Mouse (Mus musculus): ENCODE measurements at regions not wholly inside any gene's neighbourhood (a gene's known extent, or its start where the extent isn't known, plus 50 kb on each side); places are given as distances from the start of the nearest gene placed in this dataset.

DNA sequence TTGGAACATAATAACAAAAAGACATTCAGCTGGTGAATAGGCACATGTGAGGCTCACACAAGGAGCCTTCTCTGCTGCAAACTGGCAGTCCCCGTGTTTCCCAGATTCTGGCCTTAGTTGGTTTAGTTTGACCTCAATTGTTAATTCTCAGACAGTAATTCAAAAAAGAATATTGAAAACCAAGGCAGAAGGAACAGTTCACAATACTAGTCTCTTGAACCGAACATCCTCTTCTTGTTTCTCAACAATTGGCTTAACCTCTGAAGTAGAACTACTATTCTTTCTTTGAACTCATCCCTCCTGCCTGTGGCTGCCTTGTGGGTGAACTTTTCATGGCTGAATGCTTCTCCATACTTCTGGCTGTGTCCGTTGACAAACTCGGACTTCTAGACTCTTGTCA lies 110.4 kb upstream of the Neil3 start:
- DNase-seq (ENCODE audit: low spot score): no peak

GRCm38 (mm10) chr8:53769211-53769610 lies 130.3 kb upstream of the Neil3 start:
- no peak for DNase-seq (ENCODE audit: low spot score)

GRCm38 (mm10) chr8:53775511-53775910 lies 136.6 kb upstream of the Neil3 start:
- DNase-seq (ENCODE audit: low spot score): no peak

DNA sequence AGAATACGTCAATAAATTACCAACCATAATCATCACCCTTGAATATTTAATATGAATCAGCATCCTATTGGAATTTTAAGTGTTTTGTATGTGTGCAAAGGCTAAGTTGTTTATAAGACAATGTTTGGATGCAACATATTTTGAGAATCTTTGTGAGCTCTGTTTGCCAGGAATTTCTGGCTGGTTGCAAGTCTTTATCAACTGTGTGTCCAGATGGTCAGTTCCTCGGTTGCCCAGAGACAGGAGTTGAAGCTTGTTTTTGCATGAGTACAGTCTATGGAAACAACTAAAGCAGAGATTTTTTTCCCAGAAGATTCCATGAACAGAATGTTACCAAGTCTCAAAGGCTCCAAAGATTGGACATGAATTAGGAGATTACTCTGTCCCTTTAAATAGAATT lies 142.0 kb upstream of the Neil3 start:
- no peak for DNase-seq (ENCODE audit: low spot score)

DNA sequence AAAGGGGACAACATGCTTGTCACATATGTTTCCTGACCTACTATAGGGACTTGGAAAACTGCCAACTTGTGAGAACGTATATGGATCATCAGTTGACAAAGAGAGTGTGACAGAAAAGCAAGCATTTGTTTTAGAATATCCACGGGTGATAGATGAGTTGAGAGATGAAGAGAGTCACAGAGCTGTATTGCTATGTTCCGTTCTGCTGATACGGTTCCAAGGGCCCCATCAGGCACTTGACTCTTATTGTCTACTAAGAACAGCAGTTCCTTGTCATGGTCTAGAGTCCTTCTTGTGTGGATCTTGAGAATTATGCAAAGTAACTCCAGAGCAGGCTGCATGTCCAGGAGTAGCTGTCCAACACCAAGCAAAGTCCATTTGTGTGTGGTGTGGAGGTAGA lies 143.0 kb upstream of the Neil3 start:
- DNase-seq (ENCODE audit: low spot score): no peak

DNA sequence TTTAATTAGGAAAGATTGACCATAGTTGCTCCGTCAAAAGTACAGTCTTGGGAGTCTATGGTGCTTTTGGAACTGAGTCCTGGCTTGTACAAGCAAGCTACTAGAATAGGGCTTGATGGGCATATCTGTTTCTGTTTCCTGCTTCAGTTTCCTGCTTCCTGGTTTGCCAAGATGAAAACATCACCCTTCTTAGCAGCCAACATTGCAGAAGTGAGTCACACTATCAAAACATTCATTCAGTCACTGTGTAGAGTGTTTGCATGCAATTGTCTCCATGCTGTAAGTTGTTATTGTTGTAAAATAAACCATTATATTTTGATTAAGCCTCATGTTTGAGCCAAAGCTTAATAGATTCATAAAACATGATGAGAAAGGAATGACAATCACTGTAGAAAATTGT lies 149.3 kb upstream of the Neil3 start:
- no peak for DNase-seq (ENCODE audit: low spot score)

GRCm38 (mm10) chr8:53821148-53821547 lies 182.3 kb upstream of the Neil3 start:
- DNase-seq (ENCODE audit: low spot score): no peak

DNA sequence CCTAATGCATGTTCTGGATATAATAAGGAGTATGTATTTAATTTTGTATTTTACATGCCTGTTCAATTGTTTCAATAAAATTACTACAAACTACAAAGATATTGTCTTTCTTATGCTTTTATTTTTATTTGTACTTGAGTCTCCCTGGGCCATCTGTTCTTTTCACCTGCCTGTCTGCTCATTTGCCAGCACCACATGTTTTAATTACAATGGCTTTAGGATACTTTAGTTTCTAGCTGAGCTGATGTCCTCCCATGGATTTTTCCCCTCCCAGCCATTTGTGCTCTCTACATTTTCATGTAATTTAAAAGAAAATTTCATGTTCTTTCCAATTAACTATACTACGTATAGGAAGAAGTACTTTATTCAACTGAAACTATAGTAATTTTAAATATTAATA lies 188.5 kb upstream of the Neil3 start:
- DNase-seq (ENCODE audit: low spot score): no peak

DNA sequence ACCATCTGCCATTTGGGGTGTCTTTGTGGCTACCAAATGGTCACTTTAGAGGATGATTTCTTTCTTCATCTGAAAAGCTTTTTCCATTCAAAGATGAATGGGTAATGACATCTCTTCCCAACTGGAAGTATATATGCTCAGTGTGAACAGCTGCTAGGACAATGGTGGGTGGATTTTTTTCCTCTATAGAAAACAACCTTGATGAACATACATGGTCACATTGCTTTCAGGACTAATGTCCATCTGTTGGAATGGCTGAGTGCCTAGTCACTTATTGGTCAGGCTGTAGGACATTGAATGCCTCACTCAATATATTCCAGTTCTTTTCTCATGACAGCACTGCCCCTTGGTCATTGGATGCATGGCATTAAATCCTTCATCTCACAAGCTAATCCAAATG lies 209.0 kb upstream of the Neil3 start:
- no peak for DNase-seq (ENCODE audit: low spot score)

DNA sequence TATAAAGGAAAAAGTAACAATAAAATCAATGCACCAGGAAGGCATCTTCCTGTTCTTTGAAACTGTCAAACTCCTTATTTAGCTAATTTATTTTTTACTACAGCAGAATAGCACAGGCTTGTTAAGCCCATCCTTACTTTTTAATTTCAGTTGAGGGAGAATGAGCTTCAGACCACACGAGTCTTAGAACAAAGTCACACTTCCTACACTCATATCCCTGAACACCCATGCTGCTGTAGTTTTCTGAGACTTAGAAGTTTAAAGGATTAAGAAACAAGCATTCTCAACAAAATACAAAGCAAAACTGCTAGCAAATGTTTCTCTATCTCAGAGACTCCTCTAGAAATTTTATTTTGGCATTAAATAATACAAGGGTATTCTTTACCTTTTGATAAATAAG lies 208.8 kb upstream of the Vegfc start:
- no peak for DNase-seq (ENCODE audit: low spot score)

DNA sequence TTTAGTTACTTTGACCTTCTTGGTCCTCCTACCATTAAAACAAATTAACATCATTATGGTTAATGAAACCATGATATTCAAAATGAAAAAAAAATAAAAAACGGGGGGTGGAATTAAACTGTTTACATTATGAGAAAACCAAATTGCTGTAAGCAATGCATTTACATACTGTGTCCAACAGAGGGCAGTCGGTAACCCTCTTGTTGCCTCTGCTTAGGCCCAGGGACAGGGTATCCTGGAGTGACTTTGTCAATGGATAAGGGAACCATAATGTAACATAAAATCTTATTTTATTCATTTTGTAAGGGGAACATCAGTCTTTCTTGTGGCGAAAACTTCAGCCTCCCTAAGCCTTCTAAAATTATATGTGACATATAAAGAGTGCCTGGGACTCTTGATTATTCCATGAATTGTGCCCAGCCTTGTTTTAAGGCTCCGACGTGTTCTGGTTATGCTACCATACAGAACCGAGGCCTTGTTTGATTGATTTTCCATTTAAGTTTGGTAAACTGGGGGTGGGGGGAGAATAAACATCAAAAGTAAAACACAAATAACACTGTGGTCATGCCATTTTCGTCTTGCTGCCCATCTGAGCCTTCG lies 207.3 kb upstream of the Vegfc start:
- DNase-seq (ENCODE audit: low spot score): no peak

GRCm38 (mm10) chr8:53872033-53872619 lies 205.3 kb upstream of the Vegfc start:
- no peak for DNase-seq (ENCODE audit: low spot score)

GRCm38 (mm10) chr8:53878846-53879245 lies 198.6 kb upstream of the Vegfc start:
- no peak for DNase-seq (ENCODE audit: low spot score)

DNA sequence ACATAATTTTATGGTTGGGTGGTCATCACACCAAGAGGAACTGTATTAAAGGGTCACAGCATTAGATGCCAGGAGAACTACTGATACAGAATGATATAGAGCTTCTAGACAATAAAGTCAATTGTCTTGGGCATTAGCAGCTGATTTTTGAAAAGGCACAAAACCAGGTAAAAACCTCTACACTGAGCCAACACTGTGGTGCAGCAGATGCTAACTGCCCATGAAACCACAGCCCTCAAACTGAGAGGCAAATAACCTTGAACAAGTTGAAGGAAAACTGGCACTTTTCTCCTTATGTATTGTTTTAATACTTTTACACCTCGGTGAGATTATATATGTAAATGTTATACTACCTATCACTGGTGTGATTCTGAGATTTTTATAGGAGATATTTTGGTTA lies 195.9 kb upstream of the Vegfc start:
- no peak for DNase-seq (ENCODE audit: low spot score)

DNA sequence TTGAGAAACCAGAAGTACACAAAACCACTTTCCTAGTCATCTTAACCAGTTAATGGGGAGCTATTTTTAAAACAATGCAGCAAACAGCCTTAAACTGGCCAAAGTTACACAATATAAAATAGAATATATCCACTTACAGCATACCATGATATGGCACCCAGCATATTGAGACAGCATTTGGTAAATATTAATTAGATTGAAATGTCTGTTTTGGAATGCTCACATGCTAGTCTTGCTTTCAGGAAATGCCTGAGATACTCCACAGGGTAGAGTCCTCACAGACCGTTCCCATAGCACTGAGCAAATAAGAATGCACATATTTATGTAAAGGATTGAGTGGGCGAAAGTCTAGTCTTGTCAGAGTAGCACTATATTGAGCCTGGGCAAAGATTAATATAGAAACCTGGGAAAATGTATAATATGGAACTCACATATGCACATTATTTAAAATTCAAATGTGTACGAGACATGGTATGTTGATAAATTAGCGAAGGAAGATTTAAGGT lies 185.1 kb upstream of the Vegfc start:
- no peak for DNase-seq (ENCODE audit: low spot score)

GRCm38 (mm10) chr8:53892770-53893169 lies 184.6 kb upstream of the Vegfc start:
- no peak for DNase-seq (ENCODE audit: low spot score)

DNA sequence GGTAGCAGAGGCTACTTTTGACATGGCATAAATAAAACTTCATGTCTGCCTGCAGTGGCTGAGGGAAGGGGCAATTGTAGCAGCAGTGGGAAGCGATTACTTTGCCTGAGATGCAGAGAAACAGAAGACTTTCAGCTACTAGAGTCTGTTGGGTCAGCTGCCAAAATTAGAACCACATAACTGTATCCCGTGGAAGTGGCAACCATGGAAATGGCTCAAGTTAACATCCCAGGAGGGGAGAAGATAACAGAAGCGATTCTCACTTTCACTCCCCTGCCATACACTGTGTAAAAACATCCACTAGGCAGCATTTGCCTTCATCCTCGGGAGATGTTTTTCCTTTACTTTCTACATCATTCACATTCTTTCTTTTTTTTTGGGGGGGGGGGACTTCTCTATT lies 155.1 kb upstream of the Vegfc start:
- no peak for DNase-seq (ENCODE audit: low spot score)

DNA sequence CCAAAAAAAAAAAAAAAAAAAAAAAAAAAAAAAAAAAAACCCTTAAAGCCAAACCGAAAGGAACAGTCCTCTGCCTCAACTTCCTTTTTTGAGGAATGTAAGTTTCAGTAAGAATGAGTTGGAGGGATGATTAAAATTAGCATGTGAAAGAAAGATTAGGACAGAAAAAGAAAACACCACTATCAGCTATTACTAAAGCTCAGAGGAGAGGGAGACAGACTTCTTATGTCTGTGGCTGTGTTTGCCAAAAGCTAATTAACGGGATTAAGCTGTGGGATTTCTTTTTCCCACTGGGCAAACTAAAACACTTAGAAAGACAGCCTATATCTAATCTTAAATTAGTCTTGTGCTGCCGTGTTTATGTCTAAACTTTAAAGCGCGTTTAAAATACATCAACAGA lies 146.7 kb upstream of the Vegfc start:
- DNase-seq (ENCODE audit: low spot score): no peak

GRCm38 (mm10) chr8:53938392-53938791 lies 139.0 kb upstream of the Vegfc start:
- DNase-seq (ENCODE audit: low spot score): no peak

DNA sequence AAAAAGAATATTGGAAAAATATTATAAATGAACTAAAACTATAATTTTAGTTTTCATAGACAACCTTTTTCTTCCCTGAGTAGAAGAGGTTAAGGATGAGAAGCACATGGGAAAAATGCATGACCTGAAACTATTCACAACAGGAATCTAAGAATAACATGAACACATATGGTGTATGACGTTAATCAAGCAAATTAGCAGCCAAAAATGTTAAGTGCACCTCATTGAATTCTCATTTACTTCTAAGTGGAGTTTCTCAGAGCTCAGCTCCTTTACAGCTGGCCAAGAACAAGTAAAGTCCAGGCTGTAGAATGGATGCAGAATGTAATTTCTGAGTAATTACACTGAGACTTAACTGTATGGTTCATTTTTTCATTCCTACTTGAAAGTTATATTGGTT lies 137.9 kb upstream of the Vegfc start:
- no peak for DNase-seq (ENCODE audit: low spot score)

- no peak for DNase-seq (ENCODE audit: low spot score)
Measured at GRCm38 (mm10) chr8:53941144-53941543, 136.3 kb upstream of the Vegfc start.

DNA sequence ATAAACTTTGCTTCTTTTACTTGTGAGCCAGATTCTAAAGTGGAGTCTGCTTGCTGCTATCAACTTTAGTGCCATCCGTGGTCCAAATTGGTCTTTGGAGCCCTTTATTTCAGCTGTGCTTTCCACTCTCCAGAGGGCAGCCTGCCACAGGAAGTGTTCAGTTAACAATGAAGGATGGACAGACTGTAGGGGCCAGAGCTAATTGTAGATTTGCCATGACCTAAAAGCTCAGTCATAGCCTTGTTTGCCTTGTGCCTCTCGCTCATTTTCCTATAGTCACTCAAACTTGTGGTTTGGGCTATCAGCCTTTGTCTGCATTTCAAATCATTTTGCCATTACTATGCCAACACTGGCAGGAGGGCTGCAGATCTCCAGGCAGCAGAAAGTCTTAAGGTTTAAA lies 131.8 kb upstream of the Vegfc start:
- no peak for DNase-seq (ENCODE audit: low spot score)

DNA sequence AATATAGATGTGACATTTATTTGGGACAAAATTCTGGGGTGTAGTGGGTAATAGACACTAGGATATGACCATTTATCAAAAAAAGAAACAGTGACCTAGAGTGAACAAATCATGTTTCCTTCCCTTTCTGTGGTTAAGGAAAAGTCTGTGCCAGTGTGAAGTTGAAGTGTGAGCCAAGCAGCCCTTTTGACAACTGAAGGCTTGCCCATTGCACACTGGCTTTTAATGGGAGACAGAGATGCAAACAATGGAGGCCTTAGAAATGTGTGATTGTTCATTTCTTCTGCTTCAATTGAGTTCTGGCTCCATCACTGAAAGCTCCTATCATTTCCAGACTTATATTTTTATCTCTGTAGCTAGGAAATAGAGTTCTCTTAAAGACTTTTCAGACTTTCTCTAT lies 130.0 kb upstream of the Vegfc start:
- DNase-seq (ENCODE audit: low spot score): no peak

DNA sequence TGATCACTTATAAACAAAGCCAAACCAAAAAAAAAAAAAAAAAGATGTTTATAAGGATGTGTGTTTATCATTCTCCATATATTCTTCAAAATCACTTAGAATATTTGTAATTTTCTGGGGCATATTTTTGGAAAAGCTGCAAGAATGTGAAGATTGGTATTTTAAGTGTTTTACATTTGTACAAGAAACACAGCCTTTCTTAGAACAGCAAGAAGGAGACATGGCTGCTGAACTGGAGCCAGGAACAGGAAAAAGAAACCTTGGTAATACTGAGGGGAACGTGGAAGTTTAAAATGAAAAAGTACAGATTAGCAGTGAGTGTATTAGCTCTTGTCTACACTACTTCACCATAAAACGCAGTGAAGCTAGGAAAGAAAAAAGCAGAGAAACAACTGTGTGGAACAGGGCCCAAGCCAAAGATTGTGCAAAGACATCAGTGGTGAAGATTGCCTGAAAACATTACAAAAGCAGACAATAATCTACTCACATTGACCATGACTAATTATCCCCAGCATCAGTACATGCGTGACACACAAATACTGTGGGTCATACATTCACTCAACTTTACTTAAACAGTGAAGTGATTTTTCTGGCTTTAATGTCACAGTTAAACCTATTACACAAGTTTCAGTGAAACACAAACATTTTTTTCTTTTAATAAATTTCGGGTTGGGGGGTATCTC lies 122.8 kb upstream of the Vegfc start:
- DNase-seq (ENCODE audit: low spot score): no peak

All from yolk sac, embryonic 10.5 days (tissue).